Mouse (Mus musculus) heart, postnatal 0 days (tissue): ENCODE results near the gene Dennd2c. TPM values are rescaled to one million over a fixed set of nuclear protein-coding genes. Genes with fewer than 3 reads are reported as not detected.
"Not testable (repeated sequence)": the region's sequence is repeated elsewhere in the genome, so short reads cannot be mapped to it uniquely, and the experiment has no call there.

Experiments used
- ATAC-seq: fragments of 200-750 bp; cut with Nextera tagmentation; 2 replicates; pipeline ENCODE4 v1.8.0; 2017; ENCODE audit warnings: low read depth, moderate number of reproducible peaks, moderate library complexity; ENCODE audit not compliant: insufficient read depth
- DNase-seq: peaks from one replicate; pipeline ENCODE4 v3.0.0-alpha.2; 2016; ENCODE audit warnings: low spot score
- H3K27ac ChIP-seq: fragments of 300-500 bp; sonication (generic); 2 replicates; pipeline ENCODE4 v1.5.1; 2014; ENCODE audit warnings: low read depth, mild to moderate bottlenecking
- H3K27me3 ChIP-seq: fragments of 300-500 bp; sonication (generic); 2 replicates; pipeline ENCODE4 v1.6.1; 2014; ENCODE audit warnings: low read length, mixed read lengths; ENCODE audit not compliant: control insufficient read depth, insufficient read depth
- H3K36me3 ChIP-seq: fragments of 300-500 bp; sonication (generic); replicated peaks from 2 replicates; pipeline ENCODE4 v1.6.1; 2014; ENCODE audit warnings: low read length, mixed read lengths; ENCODE audit not compliant: control insufficient read depth, insufficient read depth
- H3K4me1 ChIP-seq: fragments of 300-500 bp; sonication (generic); 2 replicates; pipeline ENCODE4 v1.6.1; 2014; ENCODE audit warnings: antibody characterized with exemption; ENCODE audit not compliant: control insufficient read depth, insufficient read depth
- H3K4me2 ChIP-seq: fragments of 300-500 bp; sonication (generic); 2 replicates; pipeline ENCODE4 v1.6.1; 2014; ENCODE audit warnings: low read depth, mild to moderate bottlenecking, low read length, moderate library complexity
- H3K4me3 ChIP-seq: fragments of 300-500 bp; sonication (generic); 2 replicates; pipeline ENCODE4 v1.5.1; 2014; ENCODE audit warnings: low read depth, low read length
- H3K9ac ChIP-seq: fragments of 300-500 bp; sonication (generic); replicated peaks from 2 replicates; pipeline ENCODE4 v1.6.1; 2014; ENCODE audit warnings: low read depth, low read length, mixed read lengths
- H3K9me3 ChIP-seq: fragments of 300-500 bp; sonication (generic); replicated peaks from 2 replicates; pipeline ENCODE4 v1.6.1; 2016; ENCODE audit warnings: low read length; ENCODE audit not compliant: control insufficient read depth
- CTCF ChIP-seq: IDR thresholded peaks from 2 replicates; pipeline ENCODE4 v1.5.1; 2016; ENCODE audit warnings: antibody characterized with exemption, control low read depth, low read depth
- EP300 ChIP-seq: IDR thresholded peaks from 2 replicates; pipeline ENCODE4 v1.6.1; 2016; ENCODE audit warnings: antibody characterized with exemption, low read depth
- WGBS: fragments of 180-500 bp; shearing (Covaris S2); extraction: QIAGEN DNeasy Blood & Tissue Kit; methylation state at CpG from one replicate; pipeline ENCODE4 v1.1.7; 2014; 5-methylcytosine and 5-hydroxymethylcytosine counted together
- polyA plus RNA-seq: library from polyadenylated mRNA; unstranded; fragments of >200 nt; fragmentation: Nextera tagmentation; extraction: Ambion mirVana; gene quantifications from 2 replicates; pipeline ENCODE4 v1.2.1, GENCODE M21; 2015
- total RNA-seq: library from RNA; depleted of rRNA; stranded (reverse); fragments of >200 nt; gene quantifications from 2 replicates; pipeline ENCODE4 v1.2.3, GENCODE M21; 2014; ENCODE audit warnings: low replicate concordance

Dennd2c gene
- total and polyA plus RNA-seq, 2 experiments from 2014 or later, result 1.6 to 4.0 TPM

DNA sequence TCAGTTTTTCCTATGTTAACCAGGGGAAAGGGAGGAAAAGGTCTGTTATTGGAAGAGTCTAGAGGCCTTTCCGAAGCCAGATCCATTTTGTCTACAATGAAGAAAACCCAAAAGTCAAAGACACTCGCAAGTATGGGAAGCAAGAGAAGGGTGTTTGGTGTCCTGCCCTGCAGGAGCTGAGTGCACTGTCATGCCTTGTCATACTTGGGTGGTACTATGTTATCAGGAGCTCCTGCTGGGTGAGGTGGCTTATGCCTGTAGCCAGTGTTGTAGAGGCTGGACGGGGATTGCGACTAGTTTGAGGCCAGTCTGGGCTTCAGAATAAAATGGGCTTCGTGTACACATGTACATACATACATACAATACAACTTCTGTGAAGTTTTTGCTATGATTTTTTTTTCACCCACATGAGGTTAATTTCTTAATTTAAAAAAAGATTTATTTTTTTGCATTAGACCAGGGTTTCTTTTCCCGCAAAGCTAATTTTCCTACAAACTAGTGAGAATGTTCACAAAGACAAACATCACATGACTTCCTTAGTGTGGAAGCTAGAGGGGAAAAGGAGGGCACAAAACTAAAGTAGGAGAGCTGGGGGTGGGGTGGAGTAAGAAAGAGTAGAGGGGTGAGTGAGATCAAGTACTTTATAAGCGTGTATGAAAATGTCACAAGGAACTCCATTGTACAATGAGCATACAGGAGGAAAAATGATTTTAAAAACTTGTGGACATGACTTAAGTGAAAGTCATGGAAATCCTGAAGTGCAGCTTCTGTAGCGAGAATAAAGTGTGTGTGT is 27.2 kb downstream of the Dennd2c start:
- no peak overlapping the region for H3K4me3 ChIP-seq

GRCm38 (mm10) chr3:103130236-103130751 is 27.9 kb downstream of the Dennd2c start:
- Histone ChIP-seq H3K27ac (peak overlapping the region; percentile 43), H3K27me3 (no peaks in the 10 kb centered on the region), H3K4me2 (peak overlapping the region; percentile 22; the same call in 1 of the 2 replicates), H3K36me3 (peaks cover 5% of the 10 kb centered on the region; the same call in 1 of the 2 replicates), H3K4me3 (no peak overlapping the region), H3K4me1 (no peaks in the 10 kb centered on the region; the same call in none of the 2 replicates), H3K9ac (no peak overlapping the region), H3K9me3 (no peaks in the 10 kb centered on the region)
- ATAC-seq (peak; percentile 64), DNase-seq (peak; percentile 53)
- WGBS, result 24% methylated on average over 6 of the region's 6 CpGs
- TF ChIP-seq EP300, result no peak
- no peak for TF ChIP-seq CTCF

More for the DNA sequence above, 27.2 kb downstream of the Dennd2c start:
- no peaks in the 10 kb centered on the region; the same call in none of the 2 replicates for H3K4me1 ChIP-seq
- H3K9me3 ChIP-seq, result no peaks in the 10 kb centered on the region
- no peak for TF ChIP-seq CTCF
- no peak for TF ChIP-seq EP300
- DNase-seq (peak; percentile 36), ATAC-seq (peak; percentile 36; the same call in 1 of the 2 replicates)
- H3K36me3 ChIP-seq, result peaks cover 5% of the 10 kb centered on the region; the same call in 1 of the 2 replicates
- 66% methylated on average over 8 of the region's 8 CpGs for WGBS
- H3K9ac ChIP-seq, result no peak overlapping the region
- H3K27ac ChIP-seq, result peak overlapping the region; percentile 43
- no peaks in the 10 kb centered on the region for H3K27me3 ChIP-seq
- H3K4me2 ChIP-seq, result peak overlapping the region; percentile 22; the same call in 1 of the 2 replicates

- peaks cover 7% of the 10 kb centered on the region; the same call in 1 of the 2 replicates for H3K36me3 ChIP-seq
- no peaks in the 10 kb centered on the region for H3K27me3 ChIP-seq
- H3K4me3 ChIP-seq, result no peak overlapping the region
- TF ChIP-seq CTCF (no peak), EP300 (no peak)
- no peak overlapping the region for H3K27ac ChIP-seq
- H3K9me3 ChIP-seq, result no peaks in the 10 kb centered on the region
- no peak overlapping the region for H3K9ac ChIP-seq
- no peaks in the 10 kb centered on the region; the same call in none of the 2 replicates for H3K4me1 ChIP-seq
- H3K4me2 ChIP-seq, result no peak overlapping the region
- DNase-seq (no peak), ATAC-seq (no peak)
- WGBS, result 85% methylated on average over 10 of the region's 10 CpGs
These were observed 30.7 kb downstream of the Dennd2c start for GRCm38 (mm10) chr3:103133098-103133497.

- WGBS, result 80% methylated on average over 4 of the region's 4 CpGs
These were observed 34.1 kb downstream of the Dennd2c start for GRCm38 (mm10) chr3:103136414-103137077.

GRCm38 (mm10) chr3:103139047-103139446 is 36.6 kb downstream of the Dennd2c start:
- H3K9me3 ChIP-seq, result no peaks in the 10 kb centered on the region
- peak overlapping the region; percentile 57 for H3K4me2 ChIP-seq
- H3K27me3 ChIP-seq, result no peaks in the 10 kb centered on the region
- TF ChIP-seq CTCF (no peak), EP300 (no peak)
- DNase-seq, result peak; percentile 57
- H3K36me3 ChIP-seq, result 0 out of 2 replicates have a peak, but pooled peaks cover 3% of the 10 kb centered on the region
- 46% methylated on average over 8 of the region's 8 CpGs for WGBS
- peak overlapping the region; percentile 61 for H3K27ac ChIP-seq
- H3K4me1 ChIP-seq, result peaks cover 8% of the 10 kb centered on the region; the same call in 1 of the 2 replicates
- H3K9ac ChIP-seq, result 0 out of 2 replicates have a peak overlapping the region, but pooled peaks have one; percentile 27
- no peak overlapping the region for H3K4me3 ChIP-seq
- peak; percentile 75 for ATAC-seq

More at GRCm38 (mm10) chr3:103136414-103137077, 34.1 kb downstream of the Dennd2c start:
- Histone ChIP-seq H3K9ac (no peak overlapping the region), H3K9me3 (no peaks in the 10 kb centered on the region), H3K4me1 (peaks cover 8% of the 10 kb centered on the region; the same call in 1 of the 2 replicates), H3K36me3 (peaks cover 6% of the 10 kb centered on the region; the same call in 1 of the 2 replicates), H3K4me2 (no peak overlapping the region), H3K4me3 (no peak overlapping the region), H3K27me3 (no peaks in the 10 kb centered on the region), H3K27ac (no peak overlapping the region)
- TF ChIP-seq CTCF, result no peak
- TF ChIP-seq EP300, result no peak
- DNase-seq, result no peak
- no peak for ATAC-seq

DNA sequence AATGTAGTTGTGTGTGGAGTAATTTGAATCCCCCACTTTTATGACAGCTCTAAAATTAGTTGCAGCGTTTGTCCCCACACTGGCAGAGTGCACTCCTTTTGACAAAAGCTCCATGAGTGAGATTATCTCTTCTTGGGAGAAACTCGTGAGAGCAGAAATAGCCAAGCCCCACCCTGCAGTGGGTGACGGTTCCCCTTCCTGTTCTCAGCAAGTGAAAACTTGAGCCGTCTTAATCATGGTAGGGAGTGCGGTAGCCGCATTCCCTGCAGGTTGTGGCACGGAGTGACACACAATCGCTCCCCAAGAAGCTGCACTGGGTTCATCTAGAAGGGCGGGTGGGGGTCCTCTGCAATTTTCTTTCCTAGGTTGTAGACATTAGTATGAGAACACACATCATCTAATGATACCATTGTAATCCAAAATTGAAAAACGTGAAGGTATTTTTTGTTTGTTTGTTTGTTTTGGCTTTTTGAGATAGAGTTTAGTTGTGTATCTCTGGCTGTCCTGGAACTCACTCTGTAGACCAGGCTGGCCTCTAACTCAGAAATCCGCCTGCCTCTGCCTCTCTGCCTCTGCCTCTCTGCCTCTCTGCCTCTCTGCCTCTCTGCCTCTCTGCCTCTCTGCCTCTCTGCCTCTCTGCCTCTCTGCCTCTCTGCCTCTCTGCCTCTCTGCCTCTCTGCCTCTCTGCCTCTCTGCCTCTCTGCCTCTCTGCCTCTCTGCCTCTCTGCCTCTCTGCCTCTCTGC is 37.9 kb downstream of the Dennd2c start:
- H3K4me1 ChIP-seq, H3K27me3 ChIP-seq, H3K36me3 ChIP-seq, H3K9me3 ChIP-seq: not testable (repeated sequence)
- peak; percentile 34 for DNase-seq
- Histone ChIP-seq H3K4me3 (peak overlapping the region; percentile 32), H3K9ac (peak overlapping the region; percentile 27; the same call in 1 of the 2 replicates), H3K4me2 (peak overlapping the region; percentile 57), H3K27ac (peak overlapping the region; percentile 61)
- WGBS, result 18% methylated on average over 10 of the region's 11 CpGs
- ATAC-seq, result peak; percentile 58
